Mouse (Mus musculus) MEL (cell line): ENCODE results near the gene Tmem102. TPM values are rescaled to one million over a fixed set of nuclear protein-coding genes. Genes with fewer than 3 reads are reported as not detected.

Source experiments
- DNase-seq: peaks from one replicate; pipeline ENCODE4 v3.0.0; 2011; ENCODE audit warnings: low read depth, low spot score
- H3K27ac ChIP-seq: 2 replicates; pipeline ENCODE4 v1.5.1; 2012; ENCODE audit warnings: low read depth, mild to moderate bottlenecking, control low read depth, low read length, moderate library complexity; ENCODE audit not compliant: control insufficient read depth
- H3K27me3 ChIP-seq, 2 experiments: fragments of 150-350 bp in 1 of 2; sonication (generic) in 1 of 2; 2 replicates each; pipeline ENCODE4 v1.6.1; 2012; ENCODE audit warnings: low read length in 2 of 2, mild to moderate bottlenecking in 2 of 2, improper control_type of control experiment in 1 of 2, moderate library complexity in 1 of 2; ENCODE audit not compliant: insufficient read depth in 2 of 2, control insufficient read depth in 1 of 2
- H3K36me3 ChIP-seq, 2 experiments: 2 replicates each; pipeline ENCODE4 v1.6.1; 2012 to 2014; ENCODE audit warnings: low read length in 2 of 2, improper control_type of control experiment in 1 of 2, inconsistent platforms in 1 of 2, mild to moderate bottlenecking in 1 of 2; ENCODE audit not compliant: insufficient read depth in 2 of 2, control insufficient read depth in 1 of 2
- H3K4me1 ChIP-seq, 2 experiments: fragments of 150-350 bp in 1 of 2; sonication (generic) in 1 of 2; 2 replicates each; pipeline ENCODE4 v1.6.1; 2012; ENCODE audit warnings: low read length in 2 of 2, improper control_type of control experiment in 1 of 2, mild to moderate bottlenecking in 1 of 2; ENCODE audit not compliant: insufficient read depth in 2 of 2, control insufficient read depth in 1 of 2
- H3K4me3 ChIP-seq, 2 experiments: fragments of 150-350 bp in 1 of 2; sonication (generic) in 1 of 2; 2 replicates each; pipeline ENCODE4 v1.5.1; 2012; ENCODE audit warnings: low read depth in 2 of 2, low read length in 2 of 2, mild to moderate bottlenecking in 2 of 2, moderate library complexity in 2 of 2, control low read depth in 1 of 2, improper control_type of control experiment in 1 of 2; ENCODE audit not compliant: control insufficient read depth in 1 of 2, insufficient read depth in 1 of 2
- H3K79me2 ChIP-seq: 2 replicates; pipeline ENCODE4 v1.6.1; 2012; ENCODE audit warnings: mild to moderate bottlenecking, low read length, moderate library complexity; ENCODE audit not compliant: control insufficient read depth, poor library complexity, insufficient read depth
- H3K9ac ChIP-seq: 2 replicates; pipeline ENCODE4 v1.6.1; 2012; ENCODE audit warnings: low read depth, mild to moderate bottlenecking, control low read depth, low read length, moderate library complexity; ENCODE audit not compliant: control insufficient read depth, poor library complexity, severe bottlenecking
- H3K9me3 ChIP-seq: fragments of 150-350 bp; sonication (generic); replicated peaks from 2 replicates; pipeline ENCODE4 v1.6.1; 2012; ENCODE audit warnings: mild to moderate bottlenecking, low read length, improper control_type of control experiment, moderate library complexity; ENCODE audit not compliant: insufficient read depth
- BHLHE40 ChIP-seq: IDR thresholded peaks from 2 replicates; pipeline ENCODE4 v1.6.1; 2012; ENCODE audit warnings: low read depth, mild to moderate bottlenecking, inconsistent platforms, low read length, improper control_type of control experiment, borderline replicate concordance
- CHD1 ChIP-seq: IDR thresholded peaks from 2 replicates; pipeline ENCODE4 v1.6.1; 2012; ENCODE audit warnings: low read depth, mild to moderate bottlenecking, inconsistent platforms, low read length, improper control_type of control experiment
- CHD2 ChIP-seq: IDR thresholded peaks from 2 replicates; pipeline ENCODE4 v1.6.1; 2011; ENCODE audit warnings: low read length, improper control_type of control experiment
- CTCF ChIP-seq, 3 experiments: IDR thresholded peaks in 2 of 3; conservative IDR thresholded peaks in 1 of 3; 2 replicates each; pipeline ENCODE4 v1.5.1; 2011 to 2012; ENCODE audit warnings: low read length in 3 of 3, low read depth in 2 of 3, mild to moderate bottlenecking in 2 of 3, improper control_type of control experiment in 1 of 3, inconsistent platforms in 1 of 3, mixed read lengths in 1 of 3, moderate library complexity in 1 of 3; ENCODE audit not compliant: control insufficient read depth in 1 of 3, insufficient read depth in 1 of 3, poor library complexity in 1 of 3, severe bottlenecking in 1 of 3
- E2F4 ChIP-seq: IDR thresholded peaks from 2 replicates; pipeline ENCODE4 v1.6.1; 2011; ENCODE audit warnings: low read depth, low read length, improper control_type of control experiment, borderline replicate concordance
- ELF1 ChIP-seq: IDR thresholded peaks from 2 replicates; pipeline ENCODE4 v1.6.1; 2014; ENCODE audit warnings: low read depth, mild to moderate bottlenecking, inconsistent platforms, low read length, improper control_type of control experiment, moderate library complexity
- EP300 ChIP-seq, 2 experiments: IDR thresholded peaks; 2 replicates each; pipeline ENCODE4 v1.6.1; 2011; ENCODE audit warnings: improper control_type of control experiment in 2 of 2, low read length in 2 of 2, low read depth in 1 of 2, mild to moderate bottlenecking in 1 of 2
- ETS1 ChIP-seq: IDR thresholded peaks from 2 replicates; pipeline ENCODE4 v1.6.1; 2012; ENCODE audit warnings: low read depth, mild to moderate bottlenecking, inconsistent platforms, low read length, improper control_type of control experiment, moderate library complexity
- HCFC1 ChIP-seq: IDR thresholded peaks from 2 replicates; pipeline ENCODE4 v1.6.1; 2012; ENCODE audit warnings: low read depth, mild to moderate bottlenecking, inconsistent platforms, low read length, improper control_type of control experiment, moderate library complexity
- KAT2A ChIP-seq: conservative IDR thresholded peaks from 2 replicates; pipeline ENCODE4 v1.6.1; 2012; ENCODE audit warnings: low read depth, low read length, improper control_type of control experiment, inconsistent platforms
- MAFK ChIP-seq: IDR thresholded peaks from 2 replicates; pipeline ENCODE4 v1.6.1; 2011; ENCODE audit warnings: low read depth, mild to moderate bottlenecking, low read length, improper control_type of control experiment, borderline replicate concordance
- MAX ChIP-seq: IDR thresholded peaks from 2 replicates; pipeline ENCODE4 v1.6.1; 2011; ENCODE audit warnings: low read length, improper control_type of control experiment
- MXI1 ChIP-seq: IDR thresholded peaks from 2 replicates; pipeline ENCODE4 v1.6.1; 2011; ENCODE audit warnings: mild to moderate bottlenecking, low read depth, low read length, improper control_type of control experiment
- MYC ChIP-seq: IDR thresholded peaks from 2 replicates; pipeline ENCODE4 v1.6.1; 2011; ENCODE audit warnings: low read depth, mild to moderate bottlenecking, low read length, improper control_type of control experiment, moderate library complexity
- NRF1 ChIP-seq: IDR thresholded peaks from 2 replicates; pipeline ENCODE4 v1.6.1; 2014; ENCODE audit warnings: low read depth, mild to moderate bottlenecking, inconsistent platforms, low read length, improper control_type of control experiment, moderate library complexity; ENCODE audit not compliant: poor library complexity, insufficient read depth, severe bottlenecking
- POLR2AphosphoS2 ChIP-seq: IDR thresholded peaks from 2 replicates; pipeline ENCODE4 v1.6.1; 2011; ENCODE audit warnings: low read length, improper control_type of control experiment
- POLR2AphosphoS5 ChIP-seq: IDR thresholded peaks from 2 replicates; pipeline ENCODE4 v1.6.1; 2012; ENCODE audit warnings: low read depth, borderline replicate concordance, mild to moderate bottlenecking, inconsistent platforms, low read length, moderate library complexity, mixed read lengths
- RAD21 ChIP-seq: IDR thresholded peaks from 2 replicates; pipeline ENCODE4 v1.6.1; 2011; ENCODE audit warnings: mild to moderate bottlenecking, low read depth, low read length, improper control_type of control experiment
- SIN3A ChIP-seq: IDR thresholded peaks from 2 replicates; pipeline ENCODE4 v1.6.1; 2012; ENCODE audit warnings: low read length, improper control_type of control experiment, inconsistent platforms
- TAL1 ChIP-seq: IDR thresholded peaks from 2 replicates; pipeline ENCODE4 v1.6.1; 2012; ENCODE audit warnings: mild to moderate bottlenecking, inconsistent platforms, low read length, moderate library complexity, mixed read lengths
- USF2 ChIP-seq, 2 experiments: IDR thresholded peaks; 2 replicates each; pipeline ENCODE4 v1.6.1; 2011 to 2012; ENCODE audit warnings: improper control_type of control experiment in 2 of 2, low read length in 2 of 2, borderline replicate concordance in 1 of 2, inconsistent platforms in 1 of 2, low read depth in 1 of 2, mild to moderate bottlenecking in 1 of 2; ENCODE audit not compliant: insufficient read depth in 1 of 2
- ZC3H11A ChIP-seq: IDR thresholded peaks from 2 replicates; pipeline ENCODE4 v1.6.1; 2012; ENCODE audit warnings: low read depth, mild to moderate bottlenecking, inconsistent platforms, low read length, improper control_type of control experiment
- ZNF384 ChIP-seq: IDR thresholded peaks from 2 replicates; pipeline ENCODE4 v1.6.1; 2012; ENCODE audit warnings: low read depth, mild to moderate bottlenecking, inconsistent platforms, low read length, improper control_type of control experiment
- polyA plus RNA-seq, 2 experiments: library from polyadenylated mRNA; stranded (reverse) in 1 of 2; unstranded in 1 of 2; fragments of >175 nt in 1 of 2; fragments of >200 nt in 1 of 2; gene quantifications; 2 replicates each; pipeline versions ENCODE4 v1.2.1 to v1.2.4; 2012; ENCODE audit warnings: low replicate concordance in 2 of 2, low read depth in 1 of 2; ENCODE audit not compliant: insufficient read length in 2 of 2, insufficient read depth in 1 of 2, missing spikeins in 1 of 2
- total RNA-seq: library from RNA; depleted of rRNA; stranded (reverse); fragments of 300-350 nt; gene quantifications from 2 replicates; pipeline ENCODE4 v1.2.3, GENCODE M21; 2012

Tmem102 gene
- total and polyA plus RNA-seq, 3 experiments: 0.31 to 2.4 TPM; not detected in 1

- TF ChIP-seq POLR2AphosphoS2 (peak; percentile 85), USF2 (IDR thresholded peaks at IDR 0.05; ENCODE audit: borderline replicate concordance in 1 of 2, insufficient read depth in 1 of 2, low read depth in 1 of 2, low read length in 2 of 2) (no peak), SIN3A (peak; percentile 84), MAX (0 out of 2 replicates have a peak, but pooled peaks have one; percentile 24), MAFK (0 out of 2 replicates have a peak, but pooled peaks have one; percentile 6), TAL1 (peak; percentile 49), EP300 (IDR thresholded peaks at IDR 0.05; ENCODE audit: low read depth in 1 of 2, low read length in 2 of 2) (peak; percentile 65 to 73; a peak in 3 of 4 replicates), CHD1 (no peak), CTCF (IDR thresholded peaks at IDR 0.05 in 2 of 3, conservative IDR thresholded peaks at IDR 0.05 in 1 of 3; ENCODE audit: control insufficient read depth in 1 of 3, insufficient read depth in 1 of 3, low read depth in 2 of 3, low read length in 3 of 3, poor library complexity in 1 of 3, severe bottlenecking in 1 of 3) (no peak), ZC3H11A (0 out of 2 replicates have a peak, but pooled peaks have one; percentile 5)
Measured at GRCm38 (mm10) chr11:69784793-69785272, 20.6 kb downstream of the Tmem102 start (continued).

DNA sequence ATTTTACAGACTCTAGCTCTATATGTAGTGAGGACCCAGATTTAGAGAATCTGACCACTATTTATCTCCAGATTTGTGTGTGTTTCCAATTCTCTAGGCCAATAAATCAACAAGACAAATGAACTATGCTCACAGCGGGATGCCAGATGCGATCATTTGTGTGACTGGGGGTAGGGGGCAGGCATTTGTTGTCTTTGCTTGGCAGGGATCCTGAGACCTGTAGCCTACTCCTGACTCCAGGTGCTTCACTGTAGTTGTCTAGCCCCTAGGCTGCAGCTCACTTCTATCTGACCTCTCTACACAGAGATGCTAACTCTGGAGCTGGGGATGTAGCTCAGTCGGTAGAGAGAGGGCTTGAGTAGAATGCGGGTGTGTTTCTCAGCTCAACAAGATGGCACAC is 23.6 kb downstream of the Tmem102 start:
- H3K4me3 ChIP-seq: no peak overlapping the region
- H3K36me3 ChIP-seq: peaks cover 0 to 5% of the 10 kb centered on the region in 2 experiments; a peak in 2 of 4 replicates
- H3K79me2 ChIP-seq: peaks cover 3% of the 10 kb centered on the region; the same call in 1 of the 2 replicates
- no peak overlapping the region for H3K27ac ChIP-seq
- TF ChIP-seq MXI1: no peak
- TF ChIP-seq E2F4: no peak
- no peak for TF ChIP-seq TAL1
- no peak for TF ChIP-seq CHD1
- TF ChIP-seq BHLHE40: no peak
- no peak for TF ChIP-seq MYC
- TF ChIP-seq POLR2AphosphoS2: no peak
- TF ChIP-seq ZC3H11A: no peak
- TF ChIP-seq USF2 (IDR thresholded peaks at IDR 0.05; ENCODE audit: borderline replicate concordance in 1 of 2, insufficient read depth in 1 of 2, low read depth in 1 of 2, low read length in 2 of 2): no peak
- no peak for TF ChIP-seq NRF1
- TF ChIP-seq ZNF384: no peak
- no peak for TF ChIP-seq ELF1
- TF ChIP-seq HCFC1: no peak
- TF ChIP-seq ETS1: no peak
- no peak for TF ChIP-seq KAT2A
- no peak for TF ChIP-seq POLR2AphosphoS5
- no peak for TF ChIP-seq RAD21
- TF ChIP-seq CHD2: no peak
- no peak for TF ChIP-seq EP300 (IDR thresholded peaks at IDR 0.05; ENCODE audit: low read depth in 1 of 2, low read length in 2 of 2)
- no peaks in the 10 kb centered on the region for H3K27me3 ChIP-seq
- no peak for DNase-seq
- no peak overlapping the region for H3K9ac ChIP-seq
- H3K9me3 ChIP-seq: no peaks in the 10 kb centered on the region
- peaks cover 2 to 8% of the 10 kb centered on the region in 2 experiments; a peak in 3 of 4 replicates for H3K4me1 ChIP-seq
